Mouse (Mus musculus): ENCODE measurements at regions not wholly inside any gene's neighbourhood (a gene's known extent, or its start where the extent isn't known, plus 50 kb on each side); places are given as distances from the start of the nearest gene placed in this dataset.

GRCm38 (mm10) chrX:13347027-13347840 is 66.5 kb downstream of the Ddx3x start:
- TF ChIP-seq POLR2A (IDR thresholded peaks at IDR 0.05; ENCODE audit: borderline replicate concordance, low read depth, low read length) (no peak), CTCF (IDR thresholded peaks at IDR 0.05; ENCODE audit: low read depth, low read length) (no peak)

Data from bone marrow macrophage, adult 2 months (primary cell).